Mouse (Mus musculus): ENCODE measurements at regions not wholly inside any gene's neighbourhood (a gene's known extent, or its start where the extent isn't known, plus 50 kb on each side); places are given as distances from the start of the nearest gene placed in this dataset.

DNA sequence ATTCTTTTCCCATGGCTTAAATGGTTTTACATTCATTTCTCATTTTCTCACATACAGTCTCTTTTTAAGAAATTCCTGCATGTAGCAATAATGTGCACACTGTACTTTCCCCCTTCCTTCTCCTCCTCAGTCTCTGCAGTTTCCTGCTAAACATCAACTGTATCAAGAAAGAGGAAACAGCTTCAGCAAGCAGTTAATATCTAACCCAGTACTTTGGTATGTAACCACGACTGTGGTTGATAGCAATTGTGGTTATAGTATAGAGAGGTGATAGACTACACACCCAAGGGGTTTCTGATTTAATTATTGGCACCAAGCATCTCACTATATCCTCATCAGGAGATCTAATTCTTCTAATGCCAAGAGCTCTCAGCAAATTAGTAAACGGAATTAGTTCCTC, 52.8 kb upstream of the Eci2 start:
- no peaks in the 10 kb centered on the region for H3K27me3 ChIP-seq
- no peaks in the 10 kb centered on the region for H3K36me3 ChIP-seq
- no peak overlapping the region for H3K4me3 ChIP-seq
- ATAC-seq (ENCODE audit: low FRiP score, low read depth), result no peak
- H3K4me2 ChIP-seq, result no peak overlapping the region
- H3K9ac ChIP-seq, result no peak overlapping the region
- 61% methylated on average over 2 of the region's 2 CpGs for WGBS
- no peaks in the 10 kb centered on the region for H3K4me1 ChIP-seq (replicated peaks)
- no peaks in the 10 kb centered on the region for H3K9me3 ChIP-seq
- H3K27ac ChIP-seq (replicated peaks), result no peak overlapping the region

DNA sequence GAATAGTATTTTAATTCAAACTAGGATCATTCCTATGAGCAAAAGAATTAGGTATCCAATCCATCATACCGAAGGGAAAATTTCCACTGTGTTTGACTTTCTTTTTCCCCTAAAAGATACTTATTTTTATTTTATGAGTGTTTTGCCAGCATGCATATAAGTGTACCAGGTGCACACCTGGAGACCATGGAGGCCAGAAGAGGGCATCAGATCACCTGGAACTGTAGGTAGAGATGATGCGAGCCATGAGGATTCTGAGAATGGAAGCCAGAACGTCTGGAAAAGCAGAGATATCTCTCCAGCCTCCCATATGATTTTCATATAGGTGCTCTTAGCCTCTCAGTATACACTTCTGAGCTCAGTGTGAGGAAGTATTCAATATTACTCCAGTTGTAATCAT, 58.5 kb upstream of the Eci2 start:
- H3K9ac ChIP-seq, result no peak overlapping the region
- no peaks in the 10 kb centered on the region for H3K36me3 ChIP-seq
- no peak overlapping the region for H3K4me2 ChIP-seq
- no peak overlapping the region for H3K4me3 ChIP-seq
- 78% methylated on average over 3 of the region's 3 CpGs for WGBS
- H3K27me3 ChIP-seq, result no peaks in the 10 kb centered on the region
- ATAC-seq (ENCODE audit: low FRiP score, low read depth), result no peak
- H3K9me3 ChIP-seq, result no peaks in the 10 kb centered on the region
- no peaks in the 10 kb centered on the region for H3K4me1 ChIP-seq (replicated peaks)
- H3K27ac ChIP-seq (replicated peaks), result no peak overlapping the region

DNA sequence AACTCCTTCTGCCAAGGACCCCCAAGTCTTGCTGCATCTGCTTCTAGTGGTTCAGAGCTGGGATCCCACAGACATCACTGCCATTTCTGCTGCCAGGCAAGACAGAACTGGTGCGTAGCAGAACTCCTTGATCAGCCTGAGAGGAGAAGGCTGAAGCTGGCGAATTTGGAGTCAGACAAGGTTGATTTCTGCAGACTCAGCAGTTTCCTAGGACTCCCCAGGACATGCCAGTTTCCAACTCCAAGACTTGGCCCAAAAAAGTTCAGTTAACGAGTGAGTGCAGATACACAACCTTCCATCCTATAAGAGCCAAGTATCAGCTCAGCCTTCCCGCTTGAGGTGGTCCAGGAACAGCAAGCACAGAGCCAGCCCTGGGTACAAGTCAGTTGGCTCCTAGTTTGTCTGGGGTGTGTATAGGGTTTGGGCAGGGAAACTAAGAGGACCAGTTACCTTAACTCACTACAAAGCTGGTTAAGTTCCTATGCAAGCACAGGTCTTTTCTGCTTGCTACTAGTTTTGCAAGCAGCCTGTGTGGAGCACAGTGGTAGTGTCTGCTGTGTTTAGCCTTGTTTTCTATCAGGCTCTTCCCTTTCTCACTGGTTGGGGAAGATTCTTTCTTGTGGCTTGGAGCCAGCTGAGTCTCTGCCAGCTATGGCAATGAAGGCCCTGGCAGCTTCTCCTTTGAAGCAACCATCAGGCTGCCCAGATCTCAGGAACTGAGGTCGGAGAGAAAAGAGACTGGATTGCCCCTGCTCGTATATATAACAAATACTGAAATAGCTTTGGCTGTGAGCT, 60.5 kb upstream of the Eci2 start:
- Histone ChIP-seq H3K4me1 (replicated peaks) (no peaks in the 10 kb centered on the region), H3K36me3 (no peaks in the 10 kb centered on the region), H3K4me3 (no peak overlapping the region), H3K9ac (no peak overlapping the region), H3K27me3 (no peaks in the 10 kb centered on the region), H3K27ac (replicated peaks) (no peak overlapping the region), H3K4me2 (no peak overlapping the region), H3K9me3 (no peaks in the 10 kb centered on the region)
- no peak for ATAC-seq (ENCODE audit: low FRiP score, low read depth)
- 67% methylated on average over 6 of the region's 6 CpGs for WGBS

DNA sequence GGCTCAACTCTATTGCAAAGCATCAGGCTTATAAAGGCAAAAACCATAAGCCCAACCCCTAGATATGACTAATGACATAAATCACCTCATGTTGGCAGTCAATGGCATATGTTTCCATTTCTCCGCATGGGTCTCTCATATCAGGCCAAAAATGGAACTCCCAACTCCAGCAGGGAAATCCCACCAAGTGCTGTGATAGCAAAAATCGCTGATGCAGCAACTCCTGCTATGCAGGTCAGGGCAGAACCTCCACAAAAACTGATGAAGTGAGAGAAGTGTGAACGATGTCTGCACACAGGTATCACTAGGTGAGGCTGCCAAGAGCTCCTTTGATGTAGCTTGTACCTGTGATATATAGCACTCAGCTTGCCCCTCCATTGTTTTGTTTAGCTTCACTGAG, 64.3 kb upstream of the Eci2 start:
- no peak overlapping the region for H3K4me3 ChIP-seq
- no peak for ATAC-seq (ENCODE audit: low FRiP score, low read depth)
- H3K9me3 ChIP-seq, result no peaks in the 10 kb centered on the region
- H3K27ac ChIP-seq (replicated peaks), result no peak overlapping the region
- H3K4me1 ChIP-seq (replicated peaks), result no peaks in the 10 kb centered on the region
- WGBS, result 83% methylated on average over 3 of the region's 3 CpGs
- H3K36me3 ChIP-seq, result no peaks in the 10 kb centered on the region
- no peaks in the 10 kb centered on the region for H3K27me3 ChIP-seq
- no peak overlapping the region for H3K9ac ChIP-seq
- H3K4me2 ChIP-seq, result no peak overlapping the region

DNA sequence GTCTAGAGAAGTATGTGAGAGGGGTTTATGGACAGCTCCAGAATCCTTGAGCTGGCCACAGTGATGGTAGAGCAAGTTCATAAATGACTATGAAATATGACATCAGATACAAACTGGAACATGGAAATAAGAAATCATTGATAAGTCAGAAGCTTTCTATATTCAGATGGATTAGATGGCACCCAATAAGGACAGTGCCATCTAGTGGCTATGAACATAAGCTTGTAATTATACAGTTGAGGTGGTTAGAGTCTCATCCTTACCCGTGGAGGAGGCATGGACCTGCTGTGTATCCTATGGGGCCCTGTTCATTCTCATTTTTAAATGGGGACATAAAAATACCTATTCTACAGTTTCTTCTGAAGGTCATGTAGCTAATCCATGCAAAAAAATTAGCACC, 92.9 kb upstream of the Eci2 start:
- no peak overlapping the region for H3K4me3 ChIP-seq
- H3K36me3 ChIP-seq, result no peaks in the 10 kb centered on the region
- no peak for ATAC-seq (ENCODE audit: low FRiP score, low read depth)
- H3K4me1 ChIP-seq (replicated peaks), result no peaks in the 10 kb centered on the region
- no peak overlapping the region for H3K4me2 ChIP-seq
- no peak overlapping the region for H3K9ac ChIP-seq
- 41% methylated on average over 1 of the region's 1 CpGs for WGBS
- H3K27me3 ChIP-seq, result no peaks in the 10 kb centered on the region
- H3K27ac ChIP-seq (replicated peaks), result no peak overlapping the region
- no peaks in the 10 kb centered on the region for H3K9me3 ChIP-seq

DNA sequence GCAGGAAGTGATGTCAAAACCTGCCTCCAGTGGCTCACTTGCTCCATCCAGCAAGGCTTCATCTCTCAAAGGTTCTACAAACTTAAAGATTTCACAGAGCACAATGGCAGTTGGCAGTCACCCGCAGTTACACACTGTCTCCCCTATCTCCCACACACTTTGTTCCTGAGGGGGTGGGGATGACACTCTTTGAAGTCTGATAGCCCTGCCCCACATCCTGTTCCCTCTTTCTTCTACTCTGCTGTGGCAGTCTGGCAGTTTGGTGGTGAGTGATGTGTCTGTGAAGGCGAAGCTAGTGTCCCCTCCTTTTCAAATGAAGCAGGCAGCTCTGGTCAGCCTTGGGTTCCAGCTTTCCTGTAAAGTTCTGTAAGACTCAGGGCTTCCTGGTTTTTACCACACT, 102.6 kb upstream of the Eci2 start:
- H3K27me3 ChIP-seq, result no peaks in the 10 kb centered on the region
- 68% methylated on average over 2 of the region's 2 CpGs for WGBS
- no peak overlapping the region for H3K4me3 ChIP-seq
- H3K4me2 ChIP-seq, result no peak overlapping the region
- H3K4me1 ChIP-seq (replicated peaks), result no peaks in the 10 kb centered on the region
- no peaks in the 10 kb centered on the region for H3K36me3 ChIP-seq
- ATAC-seq (ENCODE audit: low FRiP score, low read depth), result no peak
- no peaks in the 10 kb centered on the region for H3K9me3 ChIP-seq
- H3K9ac ChIP-seq, result no peak overlapping the region
- no peak overlapping the region for H3K27ac ChIP-seq (replicated peaks)

DNA sequence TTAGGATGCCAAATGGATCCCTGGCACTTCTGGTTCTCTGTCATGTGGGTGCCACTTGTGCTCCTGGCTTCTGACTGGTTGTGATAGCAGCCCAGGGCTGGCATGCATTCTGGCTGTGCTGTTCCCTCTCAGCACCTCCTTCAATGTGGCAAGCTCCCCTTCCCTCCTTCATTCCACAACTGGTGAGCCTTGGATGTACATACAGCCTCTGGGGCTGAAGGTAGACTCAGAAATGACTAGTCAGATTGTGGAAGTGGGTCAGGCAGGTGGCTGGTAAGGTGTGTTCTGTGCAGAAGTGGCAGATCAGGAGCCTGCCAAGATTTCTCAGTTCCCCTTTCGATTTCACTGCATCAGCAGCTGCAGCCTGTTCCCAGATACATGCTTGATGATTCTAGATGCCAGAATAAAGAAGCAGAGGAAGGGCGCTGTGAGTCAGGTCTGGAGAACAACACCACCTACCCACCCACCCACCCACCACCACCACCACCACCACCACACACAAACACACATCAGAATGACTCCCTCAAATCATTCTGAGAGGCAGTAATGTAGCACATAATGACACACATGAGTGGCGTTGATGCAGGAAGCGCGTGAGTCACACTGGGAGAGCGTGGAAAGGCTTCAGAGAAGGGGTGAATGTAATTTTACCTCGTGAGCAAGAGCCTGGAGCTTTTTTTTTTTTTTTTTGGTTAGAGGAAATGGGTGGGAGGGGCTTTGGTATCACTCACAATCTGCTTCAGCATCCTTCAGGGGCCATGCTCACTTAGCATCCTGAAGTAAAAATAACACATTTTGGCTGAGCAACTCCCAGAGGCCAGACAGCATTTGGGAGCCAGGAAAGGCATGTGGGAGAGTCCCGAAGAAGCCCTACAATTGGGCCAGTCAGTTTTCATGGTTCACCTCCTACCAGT, 104.6 kb upstream of the Eci2 start:
- Histone ChIP-seq H3K4me3 (no peak overlapping the region), H3K27me3 (no peaks in the 10 kb centered on the region), H3K9me3 (no peaks in the 10 kb centered on the region), H3K9ac (no peak overlapping the region), H3K4me1 (replicated peaks) (no peaks in the 10 kb centered on the region), H3K4me2 (no peak overlapping the region), H3K36me3 (no peaks in the 10 kb centered on the region), H3K27ac (replicated peaks) (no peak overlapping the region)
- 72% methylated on average over 8 of the region's 8 CpGs for WGBS
- no peak for ATAC-seq (ENCODE audit: low FRiP score, low read depth)

DNA sequence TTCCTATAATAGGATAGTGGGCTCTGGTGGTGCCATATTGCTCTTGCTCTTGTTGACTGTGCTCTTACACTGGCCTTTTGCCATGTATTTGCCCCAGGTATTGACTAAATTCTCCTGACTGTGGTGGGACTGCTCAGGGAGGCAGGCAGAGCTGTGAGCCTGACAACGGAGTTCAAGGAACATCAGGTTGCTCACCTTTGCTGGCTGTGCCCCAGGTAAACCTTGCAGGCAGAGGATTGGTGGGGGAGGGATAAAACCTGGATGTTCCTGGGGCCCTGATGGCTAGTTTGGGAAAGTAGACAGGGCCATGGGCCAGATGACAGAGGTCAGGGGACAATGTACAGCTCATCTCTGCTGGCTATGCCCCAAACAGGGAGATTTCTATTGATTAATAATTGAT, 124.7 kb upstream of the Eci2 start:
- H3K27me3 ChIP-seq, result no peaks in the 10 kb centered on the region
- no peak overlapping the region for H3K9ac ChIP-seq
- H3K27ac ChIP-seq (replicated peaks), result no peak overlapping the region
- H3K9me3 ChIP-seq, result no peaks in the 10 kb centered on the region
- ATAC-seq (ENCODE audit: low FRiP score, low read depth), result no peak
- H3K4me3 ChIP-seq, result no peak overlapping the region
- WGBS, result 97% methylated on average over 1 of the region's 1 CpGs
- no peak overlapping the region for H3K4me2 ChIP-seq
- no peaks in the 10 kb centered on the region for H3K4me1 ChIP-seq (replicated peaks)
- no peaks in the 10 kb centered on the region for H3K36me3 ChIP-seq

DNA sequence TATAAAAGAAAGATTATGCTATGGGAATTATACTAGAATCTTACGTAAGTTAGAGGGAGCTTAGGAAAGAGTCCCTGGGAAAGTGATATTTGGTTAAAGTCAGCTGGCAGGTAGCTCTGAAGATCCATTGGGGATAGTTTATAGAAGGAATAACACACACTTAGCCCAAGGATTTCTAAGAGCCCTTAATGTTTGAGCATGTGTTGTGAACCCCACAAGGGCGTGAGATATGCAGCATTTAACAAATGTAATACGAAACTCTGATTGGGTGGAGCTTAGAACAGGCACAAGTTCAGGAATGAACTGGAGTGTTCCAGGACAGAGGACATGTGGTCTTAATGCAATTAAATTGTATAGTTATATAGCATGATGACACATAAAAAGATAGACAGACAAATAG, 132.6 kb upstream of the Eci2 start:
- no peak overlapping the region for H3K4me2 ChIP-seq
- H3K27me3 ChIP-seq, result no peaks in the 10 kb centered on the region
- H3K27ac ChIP-seq (replicated peaks), result no peak overlapping the region
- H3K36me3 ChIP-seq, result no peaks in the 10 kb centered on the region
- 84% methylated on average over 3 of the region's 3 CpGs for WGBS
- no peaks in the 10 kb centered on the region for H3K4me1 ChIP-seq (replicated peaks)
- H3K9me3 ChIP-seq, result no peaks in the 10 kb centered on the region
- H3K9ac ChIP-seq, result no peak overlapping the region
- H3K4me3 ChIP-seq, result no peak overlapping the region
- ATAC-seq (ENCODE audit: low FRiP score, low read depth), result no peak

DNA sequence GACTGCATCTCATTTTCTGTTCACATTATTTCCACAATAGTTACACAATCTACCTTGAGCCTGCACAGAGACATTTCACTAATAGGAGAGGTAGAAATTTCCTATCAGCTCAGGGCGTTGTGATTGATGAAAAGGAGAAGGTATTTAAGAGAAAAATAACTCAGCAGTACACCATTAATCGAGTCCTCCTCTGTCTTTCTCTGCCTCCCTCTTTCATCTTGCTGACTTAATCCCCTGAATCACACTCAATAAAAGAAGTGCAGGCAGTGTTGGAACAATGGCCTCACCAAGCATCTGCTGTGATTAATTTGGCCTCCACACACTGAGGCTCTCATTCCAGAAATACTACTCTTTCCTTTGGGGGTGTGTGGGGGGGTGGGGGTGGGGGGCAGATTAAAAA, 133.9 kb upstream of the Eci2 start:
- H3K9me3 ChIP-seq, result no peaks in the 10 kb centered on the region
- no peak overlapping the region for H3K27ac ChIP-seq (replicated peaks)
- H3K27me3 ChIP-seq, result no peaks in the 10 kb centered on the region
- WGBS, result 12% methylated on average over 2 of the region's 2 CpGs
- no peak overlapping the region for H3K9ac ChIP-seq
- ATAC-seq (ENCODE audit: low FRiP score, low read depth), result no peak
- no peak overlapping the region for H3K4me2 ChIP-seq
- H3K36me3 ChIP-seq, result no peaks in the 10 kb centered on the region
- H3K4me3 ChIP-seq, result no peak overlapping the region
- no peaks in the 10 kb centered on the region for H3K4me1 ChIP-seq (replicated peaks)

DNA sequence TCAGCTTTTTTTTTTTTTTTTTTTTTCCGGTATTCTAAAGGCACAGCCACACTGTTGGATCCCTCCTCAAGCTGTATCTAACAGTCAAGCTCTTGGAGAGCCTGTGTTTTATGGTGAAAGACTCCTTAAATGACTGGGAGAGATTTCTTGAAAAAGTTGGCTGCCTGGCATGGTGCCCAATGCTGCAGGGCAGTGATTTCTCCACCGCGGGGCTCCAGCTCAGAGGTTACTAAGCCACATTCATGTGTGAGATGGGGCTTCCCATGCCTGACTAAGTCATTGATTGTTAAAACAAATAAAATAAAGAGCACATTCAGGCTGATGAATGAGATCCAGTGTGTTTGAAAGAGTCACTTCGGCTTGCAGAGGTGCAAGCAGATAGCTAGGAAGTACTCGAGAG, 139.2 kb upstream of the Eci2 start:
- no peaks in the 10 kb centered on the region for H3K36me3 ChIP-seq
- no peak overlapping the region for H3K4me2 ChIP-seq
- WGBS, result 38% methylated on average over 5 of the region's 5 CpGs
- H3K4me1 ChIP-seq (replicated peaks), result 0 out of 2 replicates have a peak, but pooled peaks cover 5% of the 10 kb centered on the region
- ATAC-seq (ENCODE audit: low FRiP score, low read depth), result no peak
- H3K27me3 ChIP-seq, result no peaks in the 10 kb centered on the region
- H3K9ac ChIP-seq, result no peak overlapping the region
- H3K27ac ChIP-seq (replicated peaks), result no peak overlapping the region
- H3K9me3 ChIP-seq, result no peaks in the 10 kb centered on the region
- no peak overlapping the region for H3K4me3 ChIP-seq

DNA sequence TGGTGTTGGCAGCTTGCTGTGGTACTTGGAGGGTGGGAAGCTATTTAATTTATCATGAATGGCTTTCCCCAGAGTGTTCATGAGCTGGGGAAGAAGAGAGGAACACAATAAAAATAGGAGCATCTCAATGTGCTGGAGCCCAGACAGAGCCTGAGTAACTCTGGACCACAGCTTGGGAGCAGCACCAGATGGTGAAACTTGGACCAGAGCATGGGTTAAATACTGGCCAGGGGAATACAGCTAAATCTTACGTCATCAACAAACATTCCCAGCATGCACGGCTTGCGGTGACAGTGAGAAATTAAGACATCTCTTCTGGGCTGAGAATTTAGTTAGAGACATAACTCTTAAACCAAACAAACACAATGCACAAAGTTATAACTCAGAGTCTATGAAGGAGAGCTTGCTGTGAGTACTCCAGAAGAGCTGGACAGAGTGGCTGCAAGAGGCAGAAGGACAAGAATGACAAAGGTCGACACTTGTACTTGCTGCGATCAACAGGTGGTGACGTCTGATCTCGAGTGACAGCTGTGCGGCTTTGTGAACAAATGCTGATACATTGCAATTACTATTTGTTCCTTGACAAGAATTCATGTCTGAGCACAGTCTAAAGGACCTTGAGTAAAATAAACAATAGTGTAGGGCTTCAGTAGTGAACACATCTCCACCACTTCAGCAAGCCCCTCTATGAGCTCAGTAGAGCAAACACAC, 140.1 kb upstream of the Eci2 start:
- Histone ChIP-seq H3K9me3 (no peaks in the 10 kb centered on the region), H3K4me3 (no peak overlapping the region), H3K27me3 (no peaks in the 10 kb centered on the region), H3K36me3 (no peaks in the 10 kb centered on the region), H3K27ac (replicated peaks) (no peak overlapping the region), H3K4me1 (replicated peaks) (0 out of 2 replicates have a peak, but pooled peaks cover 5% of the 10 kb centered on the region), H3K9ac (no peak overlapping the region), H3K4me2 (no peak overlapping the region)
- ATAC-seq (ENCODE audit: low FRiP score, low read depth), result no peak
- WGBS, result 74% methylated on average over 8 of the region's 8 CpGs

All from hindbrain, embryonic 15.5 days (tissue).